Mouse (Mus musculus): ENCODE measurements around the gene Maff. TPM values are rescaled to one million over a fixed set of nuclear protein-coding genes. Genes with fewer than 3 reads are reported as not detected.

Gene Maff
- polyA plus RNA-seq, 1 experiment from 2014 or later: 1.1 TPM

DNA sequence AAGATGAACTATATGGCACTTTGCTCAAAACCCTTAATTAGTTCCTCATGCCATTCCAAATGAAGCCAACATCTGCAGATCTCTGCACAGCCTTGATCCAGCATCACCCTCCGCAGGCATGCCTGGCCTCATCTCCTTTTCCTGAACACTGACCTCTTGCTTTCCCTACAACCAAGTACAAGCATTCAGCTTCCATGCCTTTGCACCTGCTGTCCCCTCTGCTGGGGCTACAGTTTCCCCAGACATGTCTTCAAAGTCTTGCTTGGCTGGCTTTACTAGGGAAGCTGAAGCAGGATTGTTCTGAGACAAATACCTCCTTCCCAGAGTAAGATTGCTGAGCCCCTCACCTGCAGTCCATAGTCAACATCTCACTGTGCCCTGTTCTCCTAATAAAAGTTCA lies 57.9 kb downstream of the Maff start:
- Histone ChIP-seq H3K9ac (replicated peaks; ENCODE audit: low read depth, low read length) (no peak overlapping the region), H3K4me1 (replicated peaks; ENCODE audit: control insufficient read depth, insufficient read depth, low read length) (peaks cover 35% of the 10 kb centered on the region), H3K27ac (ENCODE audit: low read length) (no peak overlapping the region), H3K4me3 (replicated peaks; ENCODE audit: low read length) (no peak overlapping the region), H3K4me2 (ENCODE audit: low read length) (no peak overlapping the region), H3K9me3 (ENCODE audit: control insufficient read depth, low read length) (no peaks in the 10 kb centered on the region), H3K36me3 (ENCODE audit: control insufficient read depth, insufficient read depth) (no peaks in the 10 kb centered on the region), H3K27me3 (replicated peaks; ENCODE audit: control insufficient read depth, insufficient read depth, low read length) (no peaks in the 10 kb centered on the region)
- ATAC-seq: no peak
- WGBS: 72% methylated on average over 1 of the region's 1 CpGs

- Histone ChIP-seq H3K36me3 (ENCODE audit: control insufficient read depth, insufficient read depth) (no peaks in the 10 kb centered on the region), H3K27ac (ENCODE audit: low read length) (no peak overlapping the region), H3K27me3 (replicated peaks; ENCODE audit: control insufficient read depth, insufficient read depth, low read length) (no peaks in the 10 kb centered on the region), H3K4me2 (ENCODE audit: low read length) (no peak overlapping the region), H3K9ac (replicated peaks; ENCODE audit: low read depth, low read length) (no peak overlapping the region), H3K4me1 (replicated peaks; ENCODE audit: control insufficient read depth, insufficient read depth, low read length) (peaks cover 15% of the 10 kb centered on the region), H3K4me3 (replicated peaks; ENCODE audit: low read length) (no peak overlapping the region), H3K9me3 (ENCODE audit: control insufficient read depth, low read length) (no peaks in the 10 kb centered on the region)
- no peak for ATAC-seq
- 87% methylated on average over 4 of the region's 4 CpGs for WGBS
Observed at GRCm38 (mm10) chr15:79406564-79406963, 60.1 kb downstream of the Maff start.

MicroRNAs within 50 kb of the gene (microRNA counts, 519-probe panel; counts per million panel counts)
- microRNA mmu-miR-1943: 2,164 counts per million, percentile 42 among the panel's probes with 10 or more counts

Small RNA genes within 50 kb of the gene (microRNA-seq; reads per million reads assigned to microRNA genes)
- gene Mir1943: 2.5 reads per million, percentile 7 among the genes with 10 or more reads in this experiment

Other genes starting within 250 kb of the Maff start
- 8.2 and 10.0 TPM in 2 replicates for gene Micall1, start 237.7 kb upstream of the Maff start, polyA plus RNA-seq (2015; fragmentation: Nextera tagmentation; extraction: Ambion mirVana)
- 253 and 256 TPM in 2 replicates for gene Polr2f, start 205.6 kb upstream of the Maff start, polyA plus RNA-seq (2015; fragmentation: Nextera tagmentation; extraction: Ambion mirVana)
- 11.7 and 13.1 TPM in 2 replicates for gene 1700088E04Rik, start 205.4 kb upstream of the Maff start, polyA plus RNA-seq (2015; fragmentation: Nextera tagmentation; extraction: Ambion mirVana)
- 2.0 and 2.2 TPM in 2 replicates for gene Sox10, start 181.4 kb upstream of the Maff start, polyA plus RNA-seq (2015; fragmentation: Nextera tagmentation; extraction: Ambion mirVana)
- 76.3 and 102 TPM in 2 replicates for gene Pick1, start 117.4 kb upstream of the Maff start, polyA plus RNA-seq (2015; fragmentation: Nextera tagmentation; extraction: Ambion mirVana)
- gene Gm49486, start 117.2 kb upstream of the Maff start, polyA plus RNA-seq (2015; fragmentation: Nextera tagmentation; extraction: Ambion mirVana): 0.82 and 0.94 TPM in 2 replicates
- 0.41 and 0.62 TPM in 2 replicates for gene Slc16a8, start 91.9 kb upstream of the Maff start, polyA plus RNA-seq (2015; fragmentation: Nextera tagmentation; extraction: Ambion mirVana)
- gene Baiap2l2, start 61.1 kb upstream of the Maff start, polyA plus RNA-seq (2015; fragmentation: Nextera tagmentation; extraction: Ambion mirVana): 2.0 and 3.0 TPM in 2 replicates
- gene Pla2g6, start 18.2 kb upstream of the Maff start, polyA plus RNA-seq (2015; fragmentation: Nextera tagmentation; extraction: Ambion mirVana): 26.4 and 31.0 TPM in 2 replicates
- 43.4 and 44.0 TPM in 2 replicates for gene Tmem184b, start 56.9 kb downstream of the Maff start, polyA plus RNA-seq (2015; fragmentation: Nextera tagmentation; extraction: Ambion mirVana)
- 234 and 240 TPM in 2 replicates for gene Csnk1e, start 108.9 kb downstream of the Maff start, polyA plus RNA-seq (2015; fragmentation: Nextera tagmentation; extraction: Ambion mirVana)
- gene Kcnj4, start 158.6 kb downstream of the Maff start, polyA plus RNA-seq (2015; fragmentation: Nextera tagmentation; extraction: Ambion mirVana): 0.11 and 0.43 TPM in 2 replicates
- 4.8 and 8.7 TPM in 2 replicates for gene Kdelr3, start 169.8 kb downstream of the Maff start, polyA plus RNA-seq (2015; fragmentation: Nextera tagmentation; extraction: Ambion mirVana)
- 60.2 and 63.3 TPM in 2 replicates for gene Ddx17, start 200.1 kb downstream of the Maff start, polyA plus RNA-seq (2015; fragmentation: Nextera tagmentation; extraction: Ambion mirVana)

All from forebrain, embryonic 16.5 days (tissue).